Mouse (Mus musculus): ENCODE results near the gene Myzap. TPM values are rescaled to one million over a fixed set of nuclear protein-coding genes. Genes with fewer than 3 reads are reported as not detected.

Gene Myzap
- under 1 TPM in 1 of 2 experiments, not detected in 1; 0.09 TPM for polyA plus RNA-seq (2012; fragmentation: generic; extraction: Trizol)

GRCm38 (mm10) chr9:71591938-71592548 is at the start of gene Myzap:
TSS of gene Myzap (minus strand) at chr9:71592360.

GRCm38 (mm10) chr9:71485475-71486094 is 106.6 kb downstream of the Myzap start, which contains the start of gene Polr2m:
TSS of gene Polr2m (minus strand) at chr9:71485935.

Other genes starting within 250 kb of the Myzap start
- gene Polr2m, start 106.4 kb downstream of the Myzap start, polyA plus RNA-seq (2012; fragmentation: generic; extraction: Trizol): 100 to 1,000 TPM in 1 of 2 experiments, 10 to 100 TPM in 1; 46.4 to 186 TPM
- gene Cgnl1, start 179.2 kb upstream of the Myzap start, polyA plus RNA-seq (2012; fragmentation: generic; extraction: Trizol): 1 to 10 TPM in 1 of 2 experiments, under 1 TPM in 1; 0.36 to 1.4 TPM

All from C3H10T1/2 (cell line).